Mouse (Mus musculus) cerebellum, adult 18-20 months (tissue): ENCODE data around the gene Gm15114.
"Not testable (repeated sequence)": the region's sequence is repeated elsewhere in the genome, so short reads cannot be mapped to it uniquely, and the experiment has no call there.

Experiments used
- DNase-seq, 2 experiments: peaks; one replicate each; pipeline ENCODE4 v3.0.0; 2021

The Gm15114 gene

DNA sequence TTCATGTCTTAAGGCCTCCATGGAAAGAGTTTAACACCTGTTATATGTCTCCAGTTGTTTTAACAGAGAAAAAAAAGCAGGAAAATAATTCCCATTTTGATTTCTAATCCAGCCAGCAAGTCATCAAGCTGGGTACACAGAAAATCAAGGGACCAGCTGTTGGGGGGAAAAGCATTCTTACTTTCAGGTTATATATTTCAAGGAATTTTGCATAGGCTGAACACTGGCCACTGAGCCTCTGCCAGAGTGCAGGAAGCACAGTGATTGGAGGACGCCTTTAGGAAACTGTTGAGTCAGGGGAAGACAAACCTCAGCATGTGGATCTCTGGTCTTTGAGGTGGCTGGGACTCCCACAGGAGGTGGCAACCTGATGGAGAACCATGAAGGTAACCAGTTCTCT, at the start of gene Gm15114:
Gene Gm15114 (plus strand): TSS at position 301 of the 400 bp plus-strand sequence.
- not testable (repeated sequence) for DNase-seq
